Mouse (Mus musculus): ENCODE data around the gene Med25. TPM values are rescaled to one million over a fixed set of nuclear protein-coding genes. Genes with fewer than 3 reads are reported as not detected.

Gene Med25
- polyA plus RNA-seq, 1 experiment = 105 TPM

DNA sequence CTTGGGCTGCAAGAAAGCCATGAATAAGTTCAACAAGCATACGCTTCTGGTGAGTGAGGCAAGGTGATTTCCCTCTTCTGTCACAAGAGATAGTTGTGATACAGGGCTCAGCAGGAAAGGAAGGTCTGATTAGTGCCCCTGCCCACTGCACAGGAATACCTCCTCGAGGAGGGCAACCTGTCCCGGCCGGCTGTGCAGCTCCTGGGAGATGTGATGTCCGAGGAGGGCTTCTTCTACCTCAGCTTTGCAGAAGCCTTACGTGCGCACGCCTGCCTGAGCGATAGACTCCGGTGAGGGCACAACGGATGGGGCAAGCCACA, 53.4 kb downstream of the Med25 start:
- WGBS = 44% methylated on average over 11 of the region's 11 CpGs
- TF ChIP-seq POLR2A (IDR thresholded peaks at IDR 0.05; ENCODE audit: borderline replicate concordance, insufficient read depth, low read length) = no peak
- TF ChIP-seq CTCF (IDR thresholded peaks at IDR 0.05; ENCODE audit: borderline replicate concordance, insufficient read depth, low read depth, low read length) = no peak
- Histone ChIP-seq H3K27ac (ENCODE audit: insufficient read depth, low read length) (no peak overlapping the region), H3K4me1 (ENCODE audit: control insufficient read depth, insufficient read depth, low read length) (no peaks in the 10 kb centered on the region; the same call in 1 of the 2 replicates), H3K27me3 (ENCODE audit: control insufficient read depth, insufficient read depth, low read length) (no peaks in the 10 kb centered on the region), H3K4me3 (replicated peaks; ENCODE audit: insufficient read depth, low read depth, low read length) (no peak overlapping the region)
- no peak for DNase-seq

- DNase-seq = no peak
- Histone ChIP-seq H3K27me3 (ENCODE audit: control insufficient read depth, insufficient read depth, low read length) (no peaks in the 10 kb centered on the region), H3K27ac (ENCODE audit: insufficient read depth, low read length) (no peak overlapping the region), H3K4me1 (ENCODE audit: control insufficient read depth, insufficient read depth, low read length) (no peaks in the 10 kb centered on the region; the same call in 1 of the 2 replicates), H3K4me3 (replicated peaks; ENCODE audit: insufficient read depth, low read depth, low read length) (no peak overlapping the region)
- no peak for TF ChIP-seq CTCF (IDR thresholded peaks at IDR 0.05; ENCODE audit: borderline replicate concordance, insufficient read depth, low read depth, low read length)
- no peak for TF ChIP-seq POLR2A (IDR thresholded peaks at IDR 0.05; ENCODE audit: borderline replicate concordance, insufficient read depth, low read length)
- WGBS = 53% methylated on average over 6 of the region's 6 CpGs
Observed at GRCm38 (mm10) chr7:44838073-44838472, 54.4 kb downstream of the Med25 start.

DNA sequence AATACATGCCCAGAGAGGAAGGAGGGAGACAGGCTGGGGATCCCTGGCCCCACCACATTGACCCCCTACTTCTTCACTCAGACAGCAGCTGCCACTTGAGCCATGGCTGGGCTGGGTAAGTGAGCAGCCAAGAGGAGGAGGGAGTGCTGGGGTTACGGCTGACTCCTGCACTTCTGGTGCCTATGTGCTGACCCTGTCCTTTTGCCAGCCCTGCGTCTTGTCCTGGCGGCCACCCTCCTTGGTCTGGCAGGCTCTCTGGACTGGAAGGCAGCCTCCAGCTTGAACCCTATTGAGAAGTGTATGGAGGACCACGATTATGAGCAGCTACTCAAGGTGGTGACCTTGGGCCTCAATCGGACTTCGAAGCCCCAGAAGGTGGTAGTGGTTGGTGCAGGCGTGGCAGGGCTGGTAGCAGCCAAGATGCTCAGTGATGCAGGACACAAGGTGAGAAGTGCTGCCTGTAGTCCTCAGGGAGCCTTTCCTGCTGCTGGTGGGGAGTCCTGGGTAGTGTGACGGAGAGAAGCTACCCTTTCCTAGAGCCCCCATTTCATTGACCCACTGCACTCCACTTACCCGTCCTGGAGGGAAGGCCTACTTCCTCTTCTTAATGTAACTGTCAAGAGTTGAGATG, 56.0 kb downstream of the Med25 start:
- Histone ChIP-seq H3K27me3 (ENCODE audit: control insufficient read depth, insufficient read depth, low read length) (no peaks in the 10 kb centered on the region), H3K4me1 (ENCODE audit: control insufficient read depth, insufficient read depth, low read length) (no peaks in the 10 kb centered on the region; the same call in 1 of the 2 replicates), H3K4me3 (replicated peaks; ENCODE audit: insufficient read depth, low read depth, low read length) (no peak overlapping the region), H3K27ac (ENCODE audit: insufficient read depth, low read length) (no peak overlapping the region)
- no peak for TF ChIP-seq CTCF (IDR thresholded peaks at IDR 0.05; ENCODE audit: borderline replicate concordance, insufficient read depth, low read depth, low read length)
- TF ChIP-seq POLR2A (IDR thresholded peaks at IDR 0.05; ENCODE audit: borderline replicate concordance, insufficient read depth, low read length) = no peak
- 56% methylated on average over 9 of the region's 9 CpGs for WGBS
- no peak for DNase-seq

DNA sequence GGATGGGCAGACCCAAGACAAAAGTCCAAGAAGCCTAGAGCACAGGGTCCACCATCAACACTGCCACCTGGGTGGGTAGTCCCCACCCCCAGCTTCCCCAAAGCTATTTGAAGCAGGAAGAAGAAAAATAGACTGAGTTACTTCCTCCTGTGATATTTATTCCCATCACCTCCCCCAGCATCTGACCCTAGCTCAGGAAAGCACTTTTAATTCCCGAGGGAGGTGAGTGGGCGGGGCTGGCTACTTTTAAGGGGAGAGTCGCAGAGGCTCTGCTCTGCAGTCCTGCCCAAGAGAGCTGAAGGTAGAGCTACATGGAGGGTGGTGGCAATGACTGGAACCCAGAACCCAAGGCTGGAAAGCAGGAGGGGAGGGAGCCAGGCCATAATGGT, 56.5 kb downstream of the Med25 start:
- no peak overlapping the region for H3K4me3 ChIP-seq (replicated peaks; ENCODE audit: insufficient read depth, low read depth, low read length)
- TF ChIP-seq CTCF (IDR thresholded peaks at IDR 0.05; ENCODE audit: borderline replicate concordance, insufficient read depth, low read depth, low read length) (no peak), POLR2A (IDR thresholded peaks at IDR 0.05; ENCODE audit: borderline replicate concordance, insufficient read depth, low read length) (no peak)
- WGBS = 58% methylated on average over 3 of the region's 3 CpGs
- no peak overlapping the region for H3K27ac ChIP-seq (ENCODE audit: insufficient read depth, low read length)
- no peaks in the 10 kb centered on the region for H3K27me3 ChIP-seq (ENCODE audit: control insufficient read depth, insufficient read depth, low read length)
- DNase-seq = no peak
- no peaks in the 10 kb centered on the region; the same call in 1 of the 2 replicates for H3K4me1 ChIP-seq (ENCODE audit: control insufficient read depth, insufficient read depth, low read length)

DNA sequence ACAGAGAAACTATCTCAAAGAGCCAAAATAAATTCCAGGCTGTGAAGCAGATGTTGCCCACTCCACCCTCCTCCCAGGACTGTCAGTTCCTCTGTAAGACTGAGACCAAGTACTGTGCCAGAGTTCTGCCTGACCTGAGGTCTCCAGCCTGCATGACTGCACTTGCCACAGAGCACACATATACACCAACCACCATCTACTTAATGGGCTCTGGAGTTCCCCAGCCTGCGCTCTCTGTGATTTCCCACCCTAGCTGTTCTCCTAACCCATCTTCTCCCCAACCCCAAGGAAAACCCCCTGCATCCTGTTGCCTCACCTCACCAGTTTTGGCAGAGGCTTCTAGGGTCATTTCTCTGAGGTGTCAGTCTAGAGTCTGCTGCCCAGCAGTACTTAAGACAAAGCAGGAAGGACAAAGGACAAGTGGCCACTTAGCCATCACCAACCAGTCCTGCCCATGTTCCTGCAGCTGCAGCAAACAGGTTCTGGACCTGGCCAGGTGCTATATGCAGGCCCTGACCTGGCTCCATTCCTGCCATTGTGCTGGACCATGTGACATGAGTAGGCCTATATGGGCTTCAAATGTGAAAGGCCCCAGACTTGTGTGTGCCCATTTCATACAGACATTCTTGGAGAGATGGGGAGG, 57.0 kb downstream of the Med25 start:
- TF ChIP-seq CTCF (IDR thresholded peaks at IDR 0.05; ENCODE audit: borderline replicate concordance, insufficient read depth, low read depth, low read length) = no peak
- TF ChIP-seq POLR2A (IDR thresholded peaks at IDR 0.05; ENCODE audit: borderline replicate concordance, insufficient read depth, low read length) = no peak
- Histone ChIP-seq H3K27me3 (ENCODE audit: control insufficient read depth, insufficient read depth, low read length) (no peaks in the 10 kb centered on the region), H3K27ac (ENCODE audit: insufficient read depth, low read length) (no peak overlapping the region), H3K4me1 (ENCODE audit: control insufficient read depth, insufficient read depth, low read length) (no peaks in the 10 kb centered on the region; the same call in 1 of the 2 replicates), H3K4me3 (replicated peaks; ENCODE audit: insufficient read depth, low read depth, low read length) (no peak overlapping the region)
- DNase-seq = no peak
- WGBS = 100% methylated on average over 1 of the region's 1 CpGs

GRCm38 (mm10) chr7:44832763-44833162, 59.7 kb downstream of the Med25 start:
- H3K27ac ChIP-seq (ENCODE audit: insufficient read depth, low read length) = no peak overlapping the region
- no peaks in the 10 kb centered on the region for H3K27me3 ChIP-seq (ENCODE audit: control insufficient read depth, insufficient read depth, low read length)
- 63% methylated on average over 4 of the region's 4 CpGs for WGBS
- TF ChIP-seq CTCF (IDR thresholded peaks at IDR 0.05; ENCODE audit: borderline replicate concordance, insufficient read depth, low read depth, low read length) = no peak
- TF ChIP-seq POLR2A (IDR thresholded peaks at IDR 0.05; ENCODE audit: borderline replicate concordance, insufficient read depth, low read length) = no peak
- no peak overlapping the region for H3K4me3 ChIP-seq (replicated peaks; ENCODE audit: insufficient read depth, low read depth, low read length)
- DNase-seq = no peak
- H3K4me1 ChIP-seq (ENCODE audit: control insufficient read depth, insufficient read depth, low read length) = no peaks in the 10 kb centered on the region

- DNase-seq = peak in 1 of 2 experiments; percentile 2
- Histone ChIP-seq H3K27ac (ENCODE audit: insufficient read depth, low read length) (no peak overlapping the region), H3K4me3 (replicated peaks; ENCODE audit: insufficient read depth, low read depth, low read length) (no peak overlapping the region), H3K27me3 (ENCODE audit: control insufficient read depth, insufficient read depth, low read length) (no peaks in the 10 kb centered on the region), H3K4me1 (ENCODE audit: control insufficient read depth, insufficient read depth, low read length) (peaks cover 4% of the 10 kb centered on the region; the same call in 1 of the 2 replicates)
- TF ChIP-seq CTCF (IDR thresholded peaks at IDR 0.05; ENCODE audit: borderline replicate concordance, insufficient read depth, low read depth, low read length) (no peak), POLR2A (IDR thresholded peaks at IDR 0.05; ENCODE audit: borderline replicate concordance, insufficient read depth, low read length) (no peak)
- 36% methylated on average over 5 of the region's 5 CpGs for WGBS
Observed at GRCm38 (mm10) chr7:44828706-44829105, 63.8 kb downstream of the Med25 start.

GRCm38 (mm10) chr7:44826771-44827170, 65.7 kb downstream of the Med25 start:
- H3K4me1 ChIP-seq (ENCODE audit: control insufficient read depth, insufficient read depth, low read length) = peaks cover 4% of the 10 kb centered on the region; the same call in 1 of the 2 replicates
- 82% methylated on average over 3 of the region's 3 CpGs for WGBS
- TF ChIP-seq POLR2A (IDR thresholded peaks at IDR 0.05; ENCODE audit: borderline replicate concordance, insufficient read depth, low read length) = no peak
- TF ChIP-seq CTCF (IDR thresholded peaks at IDR 0.05; ENCODE audit: borderline replicate concordance, insufficient read depth, low read depth, low read length) = no peak
- DNase-seq = no peak
- no peak overlapping the region for H3K27ac ChIP-seq (ENCODE audit: insufficient read depth, low read length)
- no peaks in the 10 kb centered on the region for H3K27me3 ChIP-seq (ENCODE audit: control insufficient read depth, insufficient read depth, low read length)
- H3K4me3 ChIP-seq (replicated peaks; ENCODE audit: insufficient read depth, low read depth, low read length) = no peak overlapping the region

Other genes starting within 250 kb of the Med25 start
- gene Myh14, start 221.9 kb downstream of the Med25 start, polyA plus RNA-seq (2012; rRNA removed) = 54.9 and 56.2 TPM in 2 replicates
- not detected in 2 replicates for gene Izumo2, start 184.0 kb downstream of the Med25 start, polyA plus RNA-seq (2012; rRNA removed)
- gene Vrk3, start 144.3 kb downstream of the Med25 start, polyA plus RNA-seq (2012; rRNA removed) = 37.4 and 39.1 TPM in 2 replicates
- 0.71 and 0.79 TPM in 2 replicates for gene Zfp473, start 141.7 kb downstream of the Med25 start, polyA plus RNA-seq (2012; rRNA removed)
- 28.9 and 29.4 TPM in 2 replicates for gene Nup62, start 76.6 kb downstream of the Med25 start, polyA plus RNA-seq (2012; rRNA removed)
- gene Il4i1, start 76.3 kb downstream of the Med25 start, polyA plus RNA-seq (2012; rRNA removed) = 1.4 and 1.9 TPM in 2 replicates
- 19.6 and 23.8 TPM in 2 replicates for gene Atf5, start 76.1 kb downstream of the Med25 start, polyA plus RNA-seq (2012; rRNA removed)
- gene Akt1s1, start 43.7 kb downstream of the Med25 start, polyA plus RNA-seq (2012; rRNA removed) = 78.3 and 83.6 TPM in 2 replicates
- 119 and 123 TPM in 2 replicates for gene Tbc1d17, start 43.6 kb downstream of the Med25 start, polyA plus RNA-seq (2012; rRNA removed)
- 38.3 and 46.7 TPM in 2 replicates for gene Pnkp, start 35.6 kb downstream of the Med25 start, polyA plus RNA-seq (2012; rRNA removed)
- gene Ptov1, start 22.9 kb downstream of the Med25 start, polyA plus RNA-seq (2012; rRNA removed) = 355 and 364 TPM in 2 replicates
- 29.0 and 31.9 TPM in 2 replicates for gene Fuz, start 3.4 kb upstream of the Med25 start, polyA plus RNA-seq (2012; rRNA removed)
- gene Ap2a1, start 36.8 kb upstream of the Med25 start, polyA plus RNA-seq (2012; rRNA removed) = 216 and 229 TPM in 2 replicates
- 0.16 and 0.40 TPM in 2 replicates for gene Tsks, start 50.5 kb upstream of the Med25 start, polyA plus RNA-seq (2012; rRNA removed)
- gene Cpt1c, start 82.1 kb upstream of the Med25 start, polyA plus RNA-seq (2012; rRNA removed) = 129 and 137 TPM in 2 replicates
- gene Prmt1, start 93.9 kb upstream of the Med25 start, polyA plus RNA-seq (2012; rRNA removed) = 225 and 227 TPM in 2 replicates
- 126 and 130 TPM in 2 replicates for gene Irf3, start 104.9 kb upstream of the Med25 start, polyA plus RNA-seq (2012; rRNA removed)
- gene Bcl2l12, start 106.0 kb upstream of the Med25 start, polyA plus RNA-seq (2012; rRNA removed) = 6.0 and 6.4 TPM in 2 replicates
- 115 and 120 TPM in 2 replicates for gene Scaf1, start 123.7 kb upstream of the Med25 start, polyA plus RNA-seq (2012; rRNA removed)
- 29.7 and 29.9 TPM in 2 replicates for gene Rras, start 125.2 kb upstream of the Med25 start, polyA plus RNA-seq (2012; rRNA removed)
- 22.6 and 23.3 TPM in 2 replicates for gene Prr12, start 160.2 kb upstream of the Med25 start, polyA plus RNA-seq (2012; rRNA removed)
- 106 and 112 TPM in 2 replicates for gene Nosip, start 169.7 kb upstream of the Med25 start, polyA plus RNA-seq (2012; rRNA removed)
- gene Prrg2, start 170.0 kb upstream of the Med25 start, polyA plus RNA-seq (2012; rRNA removed) = 23.3 and 23.7 TPM in 2 replicates
- gene Rcn3, start 199.5 kb upstream of the Med25 start, polyA plus RNA-seq (2012; rRNA removed) = 7.6 and 8.6 TPM in 2 replicates
- gene Fcgrt, start 211.1 kb upstream of the Med25 start, polyA plus RNA-seq (2012; rRNA removed) = 32.1 and 33.7 TPM in 2 replicates
- gene Rps11, start 231.7 kb upstream of the Med25 start, polyA plus RNA-seq (2012; rRNA removed) = 392 and 433 TPM in 2 replicates
- gene Rpl13a, start 236.0 kb upstream of the Med25 start, polyA plus RNA-seq (2012; rRNA removed) = 1,090 and 1,228 TPM in 2 replicates
- gene Gm45713, start 243.5 kb upstream of the Med25 start, polyA plus RNA-seq (2012; rRNA removed) = 0.16 TPM in 1 of 2 replicates, not detected in the other
- gene Flt3l, start 243.7 kb upstream of the Med25 start, polyA plus RNA-seq (2012; rRNA removed) = 24.4 and 28.4 TPM in 2 replicates

Data from cerebellum, adult 2 months (tissue).